Mouse (Mus musculus): ENCODE results near the gene Rpl19.

- TF ChIP-seq EP300 (optimal IDR thresholded peaks at IDR 0.05) = no peak
- no peak for TF ChIP-seq CTCF (IDR thresholded peaks at IDR 0.05; ENCODE audit: low read depth)
These were observed 20.8 kb upstream of the Rpl19 start for GRCm38 (mm10) chr11:98005686-98006085.
